Comparison of ENCODE assay signal across 4 mouse cellular contexts in the genomic region with DNA sequence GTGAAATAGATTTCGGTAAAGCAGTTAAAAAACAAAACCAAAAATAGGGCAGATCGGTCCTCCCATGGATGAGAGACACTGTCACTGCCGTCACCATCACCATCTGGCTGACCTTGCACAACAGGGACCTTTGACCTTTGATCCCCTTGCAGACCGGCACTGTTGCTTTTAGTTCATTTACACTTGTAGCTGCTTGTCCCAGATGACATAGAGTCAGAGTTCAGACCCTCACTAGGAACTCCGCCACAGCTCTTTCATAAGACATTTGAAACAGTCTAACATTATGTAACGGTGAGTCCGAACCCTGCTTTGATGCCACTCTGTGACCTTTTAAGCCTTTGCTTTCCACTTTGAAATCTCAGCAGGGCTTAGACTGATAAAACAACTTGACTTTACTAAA. TPM values are rescaled to one million over a fixed set of nuclear protein-coding genes. Genes with fewer than 3 reads are reported as not detected.
A peak's percentile ranks its signal among the peaks of the same experiment; 100 is the strongest.
DNase-seq lines count a peak whose midpoint lies in the region; ATAC-seq and TF ChIP-seq lines count a peak whose summit lies in the region.
"Not testable (repeated sequence)": the region's sequence is repeated elsewhere in the genome, so short reads cannot be mapped to it uniquely, and the experiment has no call there.
"Had no signal": no experiment of that assay in that cellular context is flagged by ENCODE, and none has a peak within 500 bp of the region (broad histone marks: within the 10 kb centered on the region; RNA-seq: fewer than 3 reads in every experiment).

No protein-coding gene starts in this region.

- H3K36me3 ChIP-seq in liver, embryonic 16.5 days (ENCODE audit: control insufficient read depth, insufficient read depth); liver, postnatal 0 days (replicated peaks; ENCODE audit: insufficient read depth, low read length): not testable (repeated sequence)

- H3K4me1 ChIP-seq in liver, embryonic 16.5 days (ENCODE audit: control insufficient read depth, low read depth, low read length); liver, postnatal 0 days (ENCODE audit: insufficient read depth): not testable (repeated sequence)

- not testable (repeated sequence) for TF ChIP-seq EP300 in liver, postnatal 0 days (IDR thresholded peaks at IDR 0.05; ENCODE audit: low read depth)

- H3K9me3 ChIP-seq in liver, embryonic 16.5 days (replicated peaks; ENCODE audit: control insufficient read depth, low read length); liver, postnatal 0 days (ENCODE audit: low read length): not testable (repeated sequence)

- peak; percentile 64 for ATAC-seq in liver, embryonic 16.5 days (ENCODE audit: low read depth)
- ATAC-seq in liver, postnatal 0 days = peak; percentile 90

- not testable (repeated sequence) for H3K4me3 ChIP-seq in liver, embryonic 16.5 days (ENCODE audit: low read depth, low read length); liver, postnatal 0 days (ENCODE audit: low read depth, low read length)

- no CpG with 5 or more reads among the region's 7 CpGs for WGBS in liver, embryonic 16.5 days (ENCODE audit: insufficient replicate concordance)
- no CpG with 5 or more reads among the region's 7 CpGs for WGBS in liver, postnatal 0 days (ENCODE audit: insufficient replicate concordance)

- not testable (repeated sequence) for TF ChIP-seq CTCF in liver, postnatal 0 days (IDR thresholded peaks at IDR 0.05; ENCODE audit: low read depth)

- DNase-seq in liver, postnatal 0 days = not testable (repeated sequence)

- H3K27ac ChIP-seq in liver, embryonic 16.5 days (ENCODE audit: low read length); liver, postnatal 0 days (ENCODE audit: low read depth): not testable (repeated sequence)

- not testable (repeated sequence) for H3K9ac ChIP-seq in liver, embryonic 16.5 days (ENCODE audit: low read depth, low read length); liver, postnatal 0 days (replicated peaks)

- H3K27me3 ChIP-seq in liver, embryonic 16.5 days (ENCODE audit: control insufficient read depth, insufficient read depth, low read depth, low read length); liver, postnatal 0 days (ENCODE audit: insufficient read depth, low read length): not testable (repeated sequence)

- H3K4me2 ChIP-seq in liver, embryonic 16.5 days (ENCODE audit: low read depth, low read length); liver, postnatal 0 days (ENCODE audit: low read depth, low read length): not testable (repeated sequence)

RNA-seq across cellular contexts. Expression of a gene that starts 28.6 kb away (rescaled TPM):
- 16.1 and 16.9 TPM in 2 replicates for polyA plus RNA-seq in liver, embryonic 16.5 days (2015; fragmentation: Nextera tagmentation; extraction: Ambion mirVana)
- polyA plus RNA-seq in liver, postnatal 0 days (2015; fragmentation: Nextera tagmentation; extraction: Ambion mirVana) = 12.1 and 14.8 TPM in 2 replicates

RNA-seq across cellular contexts. Expression of a gene that starts 28.7 kb away (rescaled TPM):
- polyA plus RNA-seq in liver, embryonic 16.5 days (2015; fragmentation: Nextera tagmentation; extraction: Ambion mirVana) = 7.2 and 7.8 TPM in 2 replicates
- polyA plus RNA-seq in liver, postnatal 0 days (2015; fragmentation: Nextera tagmentation; extraction: Ambion mirVana) = 6.5 and 6.6 TPM in 2 replicates

RNA-seq across cellular contexts. Expression of a gene that starts 58.0 kb away (rescaled TPM):
- 0.07 TPM in 1 of 2 replicates, not detected in the other for polyA plus RNA-seq in liver, embryonic 16.5 days (2015; fragmentation: Nextera tagmentation; extraction: Ambion mirVana)
- polyA plus RNA-seq in liver, postnatal 0 days (2015; fragmentation: Nextera tagmentation; extraction: Ambion mirVana) = not detected in 2 replicates
- polyA plus RNA-seq: C2C12, G1E had no signal
